Mouse (Mus musculus): ENCODE measurements around the gene Fank1. TPM values are rescaled to one million over a fixed set of nuclear protein-coding genes. Genes with fewer than 3 reads are reported as not detected.

Fank1 gene
- total and polyA plus RNA-seq, 3 experiments = 0.16 to 0.17 TPM; not detected in 1

- dilution Hi-C loops (cut with MboI; ENCODE audit: extremely low pct_ligation_motif_present, extremely low pct_unique_long_range_greater_than_20kb, low sequenced_read_pairs) (no loop called here), in situ Hi-C loops (cut with MboI; ENCODE audit: low pct_ligation_motif_present, low pct_unique_long_range_greater_than_20kb, low sequenced_read_pairs) (no loop called here)
- Histone ChIP-seq H3K4me1 (ENCODE audit: control insufficient read depth in 1 of 2, insufficient read depth in 2 of 2) (no peaks in the 10 kb centered on the region), H3K4me3 (replicated peaks in 1 of 3; ENCODE audit: low read depth in 2 of 3, low read length in 2 of 3, poor library complexity in 1 of 3) (no peak overlapping the region), H3K27me3 (replicated peaks) (peaks cover 8% of the 10 kb centered on the region), H3K9me3 (replicated peaks; ENCODE audit: low read length) (peaks cover 10% of the 10 kb centered on the region), H3K9ac (ENCODE audit: insufficient read depth, low read depth) (no peak overlapping the region), H3K27ac (ENCODE audit: insufficient read depth, low read depth) (no peak overlapping the region), H3K79me2 (replicated peaks; ENCODE audit: control insufficient read depth, extremely low read depth, insufficient read depth, poor library complexity, severe bottlenecking) (no peaks in the 10 kb centered on the region), H3K4me2 (ENCODE audit: insufficient read depth, low read depth, poor library complexity, severe bottlenecking) (no peak overlapping the region), H3K36me3 (replicated peaks in 1 of 2; ENCODE audit: control insufficient read depth in 1 of 2, insufficient read depth in 1 of 2, low read length in 1 of 2) (no peaks in the 10 kb centered on the region)
- no peak for TF ChIP-seq EP300 (IDR thresholded peaks at IDR 0.05; ENCODE audit: low read length)
- no peak for TF ChIP-seq MAZ (IDR thresholded peaks at IDR 0.05; ENCODE audit: low read depth, low read length)
- no peak for TF ChIP-seq BHLHE40 (IDR thresholded peaks at IDR 0.05; ENCODE audit: low read depth, low read length)
- TF ChIP-seq MAX (IDR thresholded peaks at IDR 0.05; ENCODE audit: low read length) = no peak
- no peak for TF ChIP-seq ZC3H11A (IDR thresholded peaks at IDR 0.05; ENCODE audit: low read depth, low read length)
- TF ChIP-seq RCOR1 (conservative IDR thresholded peaks at IDR 0.05; ENCODE audit: low read depth, low read length) = no peak
- no peak for TF ChIP-seq JUN (IDR thresholded peaks at IDR 0.05; ENCODE audit: insufficient read depth, low read depth, low read length)
- TF ChIP-seq TCF12 (IDR thresholded peaks at IDR 0.05; ENCODE audit: low read depth, low read length) = no peak
- TF ChIP-seq TBP (conservative IDR thresholded peaks at IDR 0.05; ENCODE audit: low read depth, low read length) = no peak
- no peak for TF ChIP-seq ETS1 (conservative IDR thresholded peaks at IDR 0.05; ENCODE audit: low read depth, low read length)
- no peak for TF ChIP-seq IRF4 (IDR thresholded peaks at IDR 0.05; ENCODE audit: low read depth, low read length)
- TF ChIP-seq CTCF (conservative IDR thresholded peaks at IDR 0.05 in 1 of 2, IDR thresholded peaks at IDR 0.05 in 1 of 2; ENCODE audit: low read depth in 2 of 2, low read length in 2 of 2) = no peak
- TF ChIP-seq NRF1 (IDR thresholded peaks at IDR 0.05; ENCODE audit: low read depth, low read length) = no peak
- TF ChIP-seq GABPA (IDR thresholded peaks at IDR 0.05; ENCODE audit: insufficient replicate concordance, low read depth, low read length) = no peak
- no peak for TF ChIP-seq SMC3 (IDR thresholded peaks at IDR 0.05; ENCODE audit: low read depth, low read length)
- TF ChIP-seq NELFE (IDR thresholded peaks at IDR 0.05; ENCODE audit: low read depth, low read length) = no peak
- no peak for TF ChIP-seq POLR2A (IDR thresholded peaks at IDR 0.05; ENCODE audit: low read depth, low read length)
- no peak for TF ChIP-seq HCFC1 (IDR thresholded peaks at IDR 0.05; ENCODE audit: low read depth, low read length)
- no peak for DNase-seq (ENCODE audit: extremely low read depth)
These were observed 122.7 kb downstream of the Fank1 start for GRCm38 (mm10) chr7:133899391-133899790.

- H3K9ac ChIP-seq (ENCODE audit: insufficient read depth, low read depth) = no peak overlapping the region
- no peak overlapping the region for H3K4me2 ChIP-seq (ENCODE audit: insufficient read depth, low read depth, poor library complexity, severe bottlenecking)
- H3K9me3 ChIP-seq (replicated peaks; ENCODE audit: low read length) = peaks cover 39% of the 10 kb centered on the region
- dilution Hi-C loops (cut with MboI; ENCODE audit: extremely low pct_ligation_motif_present, extremely low pct_unique_long_range_greater_than_20kb, low sequenced_read_pairs) = no loop called here
- TF ChIP-seq USF1 (IDR thresholded peaks at IDR 0.05; ENCODE audit: low read depth, low read length) (no peak), KAT2A (IDR thresholded peaks at IDR 0.05; ENCODE audit: insufficient replicate concordance, low read length) (no peak), MAFK (IDR thresholded peaks at IDR 0.05; ENCODE audit: insufficient replicate concordance, low read length) (no peak), POLR2AphosphoS2 (IDR thresholded peaks at IDR 0.05; ENCODE audit: low read depth, low read length) (no peak), TCF12 (IDR thresholded peaks at IDR 0.05; ENCODE audit: low read depth, low read length) (no peak), ZMIZ1 (IDR thresholded peaks at IDR 0.05; ENCODE audit: low read depth, low read length) (no peak), GABPA (IDR thresholded peaks at IDR 0.05; ENCODE audit: insufficient replicate concordance, low read depth, low read length) (no peak), ELF1 (IDR thresholded peaks at IDR 0.05; ENCODE audit: low read depth, low read length) (no peak), HCFC1 (IDR thresholded peaks at IDR 0.05; ENCODE audit: low read depth, low read length) (no peak), JUN (IDR thresholded peaks at IDR 0.05; ENCODE audit: insufficient read depth, low read depth, low read length) (no peak), SIN3A (IDR thresholded peaks at IDR 0.05; ENCODE audit: low read length) (no peak), ETS1 (conservative IDR thresholded peaks at IDR 0.05; ENCODE audit: low read depth, low read length) (no peak), CTCF (conservative IDR thresholded peaks at IDR 0.05 in 1 of 2, IDR thresholded peaks at IDR 0.05 in 1 of 2; ENCODE audit: low read depth in 2 of 2, low read length in 2 of 2) (no peak), PAX5 (IDR thresholded peaks at IDR 0.05; ENCODE audit: low read length) (no peak), BHLHE40 (IDR thresholded peaks at IDR 0.05; ENCODE audit: low read depth, low read length) (no peak), IRF4 (IDR thresholded peaks at IDR 0.05; ENCODE audit: low read depth, low read length) (no peak)
- no peak for DNase-seq (ENCODE audit: extremely low read depth)
- no peaks in the 10 kb centered on the region for H3K4me1 ChIP-seq (ENCODE audit: control insufficient read depth in 1 of 2, insufficient read depth in 2 of 2)
- H3K79me2 ChIP-seq (replicated peaks; ENCODE audit: control insufficient read depth, extremely low read depth, insufficient read depth, poor library complexity, severe bottlenecking) = no peaks in the 10 kb centered on the region
- H3K36me3 ChIP-seq (replicated peaks in 1 of 2; ENCODE audit: control insufficient read depth in 1 of 2, insufficient read depth in 1 of 2, low read length in 1 of 2) = no peaks in the 10 kb centered on the region
- H3K4me3 ChIP-seq (replicated peaks in 1 of 3; ENCODE audit: low read depth in 2 of 3, low read length in 2 of 3, poor library complexity in 1 of 3) = no peak overlapping the region
- no peak overlapping the region for H3K27ac ChIP-seq (ENCODE audit: insufficient read depth, low read depth)
- H3K27me3 ChIP-seq (replicated peaks) = peaks cover 3% of the 10 kb centered on the region
- in situ Hi-C loops (cut with MboI; ENCODE audit: low pct_ligation_motif_present, low pct_unique_long_range_greater_than_20kb, low sequenced_read_pairs) = no loop called here
These were observed 132.3 kb downstream of the Fank1 start for GRCm38 (mm10) chr7:133908966-133909365.

Measured in CH12.LX (cell line).